Mouse (Mus musculus) ES-Bruce4 (cell line): ENCODE results near the gene Xrcc1. TPM values are rescaled to one million over a fixed set of nuclear protein-coding genes. Genes with fewer than 3 reads are reported as not detected.

Experiments used
- H3K27ac ChIP-seq: 2 replicates; pipeline ENCODE4 v1.5.1; 2012; ENCODE audit warnings: low read length, inconsistent platforms; ENCODE audit not compliant: insufficient read depth
- H3K27me3 ChIP-seq: 2 replicates; pipeline ENCODE4 v1.6.1; 2012; ENCODE audit warnings: mild to moderate bottlenecking, low read length, inconsistent platforms; ENCODE audit not compliant: control insufficient read depth, poor library complexity, insufficient read depth, severe bottlenecking
- H3K36me3 ChIP-seq: 2 replicates; pipeline ENCODE4 v1.6.1; 2012; ENCODE audit warnings: inconsistent platforms, mild to moderate bottlenecking, low read length, moderate library complexity; ENCODE audit not compliant: control insufficient read depth, poor library complexity, insufficient read depth, severe bottlenecking
- H3K4me1 ChIP-seq: one replicate; pipeline ENCODE4 v1.8.1; 2011; ENCODE audit warnings: low read length; ENCODE audit not compliant: control insufficient read depth, insufficient read depth
- H3K4me3 ChIP-seq: 2 replicates; pipeline ENCODE4 v1.5.1; 2011; ENCODE audit warnings: low read depth, mild to moderate bottlenecking, low read length
- H3K9ac ChIP-seq: 2 replicates; pipeline ENCODE4 v1.6.1; 2012; ENCODE audit warnings: low read depth, mild to moderate bottlenecking, inconsistent platforms; ENCODE audit not compliant: poor library complexity, severe bottlenecking
- H3K9me3 ChIP-seq: replicated peaks from 2 replicates; pipeline ENCODE4 v1.6.1; 2012; ENCODE audit warnings: mild to moderate bottlenecking, low read length, inconsistent platforms; ENCODE audit not compliant: control insufficient read depth, poor library complexity, insufficient read depth, severe bottlenecking
- CTCF ChIP-seq: IDR thresholded peaks from one replicate; pipeline ENCODE4 v1.8.1; 2011; ENCODE audit warnings: low read depth, low read length
- EP300 ChIP-seq: IDR thresholded peaks from 2 replicates; pipeline ENCODE4 v1.6.1; 2011; ENCODE audit warnings: low read depth, low read length; ENCODE audit not compliant: insufficient read depth
- POLR2A ChIP-seq: IDR thresholded peaks from one replicate; pipeline ENCODE4 v1.8.1; 2011; ENCODE audit warnings: low read length; ENCODE audit not compliant: insufficient read depth
- polyA plus RNA-seq: library from polyadenylated mRNA; stranded (reverse); fragments of >200 nt; gene quantifications from 2 replicates; pipeline ENCODE4 v1.2.4, GENCODE M21; 2011; ENCODE audit warnings: low read depth; ENCODE audit not compliant: missing spikeins, insufficient read depth, insufficient read length

The Xrcc1 gene
- 84.8 and 85.8 TPM in 2 replicates for polyA plus RNA-seq

DNA sequence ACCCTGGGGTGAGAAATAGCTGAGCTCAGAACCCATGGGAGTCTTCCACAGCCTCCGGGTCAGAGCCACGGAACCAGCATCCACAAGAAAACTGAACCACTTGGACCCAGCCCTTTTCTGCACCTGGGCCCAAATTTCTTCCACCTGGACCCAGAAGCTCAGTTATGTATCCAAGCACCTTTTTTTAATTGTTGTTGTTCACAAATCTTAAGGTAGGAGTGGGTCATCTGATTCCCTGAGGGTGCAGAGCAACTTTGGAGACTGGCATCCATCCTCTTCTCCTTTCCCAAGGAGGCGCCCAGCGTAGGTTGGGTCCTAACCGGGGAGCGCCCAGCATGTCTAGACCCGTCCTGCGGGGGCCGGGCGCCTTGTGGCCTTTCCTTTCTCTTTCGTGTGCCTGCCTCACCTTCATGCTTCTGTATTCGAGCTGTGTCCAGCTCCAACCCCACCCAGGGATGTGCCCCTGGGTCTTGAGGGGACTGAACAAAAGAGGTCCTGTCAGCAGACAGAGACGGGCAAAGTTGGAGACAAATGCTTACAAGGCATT is at the start of gene Xrcc1, which contains the start of gene Pinlyp:
TSS of gene Xrcc1 (plus strand) at position 222 of the 547 bp plus-strand sequence.
TSS of gene Pinlyp (minus strand) at position 51 of the 547 bp plus-strand sequence.
- Histone ChIP-seq H3K4me3 (peak within 1 kb of the TSS; percentile 92), H3K27me3 (no peaks in the 10 kb centered on the region), H3K27ac (peak within 1 kb of the TSS; percentile 85), H3K36me3 (peaks cover 5% of the 10 kb centered on the region; the same call in 1 of the 2 replicates), H3K4me1 (no peaks in the 10 kb centered on the region), H3K9ac (peak within 1 kb of the TSS; percentile 78), H3K9me3 (no peaks in the 10 kb centered on the region)
- TF ChIP-seq EP300 (no peak), POLR2A (no peak), CTCF (no peak)

DNA sequence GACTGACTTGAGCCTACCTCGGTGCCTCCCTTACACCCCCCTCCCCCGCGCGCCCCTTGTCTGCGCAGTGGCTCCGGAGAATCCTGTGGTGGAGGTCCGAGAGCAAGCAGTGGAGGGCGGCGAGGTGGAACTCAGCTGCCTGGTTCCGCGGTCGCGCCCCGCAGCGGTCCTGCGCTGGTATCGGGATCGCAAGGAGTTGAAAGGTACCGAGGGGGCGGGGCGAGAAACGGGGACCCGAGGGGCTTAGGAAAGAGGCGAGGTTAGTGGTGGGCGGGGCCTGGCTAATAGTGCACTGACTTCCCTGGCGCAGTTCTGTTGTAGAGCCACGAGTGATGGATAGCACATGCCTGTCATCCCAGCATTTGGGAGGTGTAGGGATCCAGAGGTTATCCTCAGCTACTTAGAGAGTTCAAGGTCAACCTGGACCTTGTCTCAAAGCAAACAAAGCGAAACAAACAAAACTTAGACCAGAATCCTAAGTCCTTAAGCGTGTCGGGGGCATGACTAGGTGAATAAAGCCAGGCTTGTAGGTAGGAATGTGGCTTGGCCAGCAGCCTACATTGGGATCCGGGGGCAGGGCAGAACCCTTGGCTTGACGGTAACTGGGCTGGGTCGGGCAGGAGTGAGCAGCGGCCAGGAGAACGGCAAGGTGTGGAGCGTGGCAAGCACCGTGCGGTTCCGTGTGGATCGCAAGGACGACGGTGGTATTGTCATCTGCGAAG is 46.1 kb upstream of the Xrcc1 start:
- Histone ChIP-seq H3K9ac (0 out of 2 replicates have a peak overlapping the region, but pooled peaks have one; percentile 13), H3K27ac (no peak overlapping the region), H3K9me3 (no peaks in the 10 kb centered on the region)

DNA sequence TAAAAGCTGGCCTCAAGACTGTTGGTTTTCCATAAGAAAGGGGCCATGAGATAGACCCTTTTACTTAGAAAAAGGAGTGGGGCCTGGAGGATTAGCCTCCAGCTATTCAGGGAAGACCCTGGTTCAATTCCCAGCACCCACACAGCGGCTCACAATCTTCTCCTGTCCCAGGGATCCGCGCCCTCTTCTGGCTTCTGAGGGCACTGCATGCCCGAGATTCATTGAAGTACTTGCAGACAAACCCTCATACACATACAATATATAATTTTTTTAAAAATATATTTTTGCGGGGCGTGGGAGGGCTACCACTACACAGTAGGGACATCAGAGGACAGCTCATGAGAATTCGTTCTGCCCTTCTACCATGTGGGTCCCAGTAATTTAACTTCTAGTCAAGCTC is 45.2 kb upstream of the Xrcc1 start:
- Histone ChIP-seq H3K36me3 (no peaks in the 10 kb centered on the region), H3K4me3 (no peak overlapping the region), H3K9ac (no peak overlapping the region), H3K27me3 (no peaks in the 10 kb centered on the region), H3K27ac (no peak overlapping the region), H3K9me3 (no peaks in the 10 kb centered on the region), H3K4me1 (peaks cover 4% of the 10 kb centered on the region)
- TF ChIP-seq POLR2A (no peak), CTCF (peak; percentile 64)

More for the DNA sequence above, 46.1 kb upstream of the Xrcc1 start:
- Histone ChIP-seq H3K36me3 (no peaks in the 10 kb centered on the region), H3K27me3 (no peaks in the 10 kb centered on the region), H3K4me1 (peaks cover 4% of the 10 kb centered on the region), H3K4me3 (peak overlapping the region; percentile 38)
- TF ChIP-seq CTCF (no peak), EP300 (no peak), POLR2A (no peak)

- TF ChIP-seq CTCF (peak; percentile 91), POLR2A (no peak), EP300 (no peak)
- H3K4me1 ChIP-seq = peaks cover 4% of the 10 kb centered on the region
- H3K4me3 ChIP-seq = no peak overlapping the region
- no peaks in the 10 kb centered on the region for H3K9me3 ChIP-seq
- no peak overlapping the region for H3K27ac ChIP-seq
- H3K9ac ChIP-seq = no peak overlapping the region
- H3K36me3 ChIP-seq = no peaks in the 10 kb centered on the region
- no peaks in the 10 kb centered on the region for H3K27me3 ChIP-seq
Measured at GRCm38 (mm10) chr7:24501492-24501891, 44.6 kb upstream of the Xrcc1 start.

DNA sequence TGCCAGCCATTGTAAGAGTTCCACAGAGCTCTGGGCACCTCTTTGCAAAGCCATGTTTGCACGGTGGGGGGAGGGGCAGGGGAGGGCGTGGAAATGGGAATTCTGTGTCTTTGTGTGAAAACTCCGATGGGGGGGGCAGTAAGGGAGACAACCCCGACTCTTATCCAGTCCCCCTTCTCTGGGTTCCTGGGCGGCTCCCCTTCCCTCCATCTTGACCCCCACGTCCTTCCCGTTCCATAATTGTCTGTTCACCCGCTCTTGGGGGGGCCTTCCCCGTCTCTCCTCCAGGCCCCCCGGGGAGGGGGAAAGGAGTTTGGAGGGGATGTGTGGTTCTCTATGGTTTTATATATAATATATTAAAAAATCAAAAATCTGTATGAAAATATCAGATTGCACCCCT is 42.1 kb upstream of the Xrcc1 start:
- no peak overlapping the region for H3K4me3 ChIP-seq
- H3K27ac ChIP-seq = no peak overlapping the region
- TF ChIP-seq POLR2A = no peak
- TF ChIP-seq EP300 = no peak
- TF ChIP-seq CTCF = no peak

GRCm38 (mm10) chr7:24504868-24505267 is 41.2 kb upstream of the Xrcc1 start:
- Histone ChIP-seq H3K9ac (no peak overlapping the region), H3K4me3 (no peak overlapping the region), H3K27ac (peak overlapping the region; percentile 84), H3K36me3 (no peaks in the 10 kb centered on the region), H3K9me3 (no peaks in the 10 kb centered on the region), H3K27me3 (no peaks in the 10 kb centered on the region), H3K4me1 (peaks cover 2% of the 10 kb centered on the region)
- TF ChIP-seq POLR2A (no peak), CTCF (no peak), EP300 (peak; percentile 59; the same call in 1 of the 2 replicates)

More for the DNA sequence above, 42.1 kb upstream of the Xrcc1 start:
- H3K9me3 ChIP-seq = no peaks in the 10 kb centered on the region
- no peaks in the 10 kb centered on the region for H3K27me3 ChIP-seq
- peaks cover 2% of the 10 kb centered on the region for H3K4me1 ChIP-seq
- H3K9ac ChIP-seq = no peak overlapping the region
- H3K36me3 ChIP-seq = no peaks in the 10 kb centered on the region
